In genomic region chr4:128715241-128716204, GRCm38 (mm10) we compare ENCODE assay signal across 8 mouse cellular contexts. TPM values are rescaled to one million over a fixed set of nuclear protein-coding genes. Genes with fewer than 3 reads are reported as not detected.
A peak's percentile ranks its signal among the peaks of the same experiment; 100 is the strongest.
DNase-seq lines count a peak whose midpoint lies in the region; ATAC-seq and TF ChIP-seq lines count a peak whose summit lies in the region.

No protein-coding gene starts in this region.

- DNase-seq in heart, embryonic 10.5 days (ENCODE audit: low spot score) = peak; percentile 86
- DNase-seq in heart, postnatal 4 days = no peak
- DNase-seq in cerebellum, postnatal 10 days = peak; percentile 84 to 88
- peak; percentile 71 for DNase-seq in limb, embryonic 14.5 days (ENCODE audit: low spot score)
- no peak for DNase-seq in urinary bladder, adult 18-20 months (ENCODE audit: low spot score in 2 of 2)

- peak overlapping the region; percentile 62 for H3K9ac ChIP-seq in hindbrain, embryonic 13.5 days
- peak overlapping the region; percentile 18; the same call in 1 of the 2 replicates for H3K9ac ChIP-seq in limb, embryonic 14.5 days (ENCODE audit: low read depth, low read length, severe bottlenecking)
- H3K9ac ChIP-seq in neural tube, embryonic 13.5 days = peak overlapping the region; percentile 46

- H3K4me2 ChIP-seq in hindbrain, embryonic 13.5 days = peak overlapping the region; percentile 43
- H3K4me2 ChIP-seq in limb, embryonic 14.5 days (replicated peaks; ENCODE audit: low read depth, low read length, severe bottlenecking) = peak overlapping the region; percentile 15; the same call in 1 of the 2 replicates
- peak overlapping the region; percentile 41 for H3K4me2 ChIP-seq in neural tube, embryonic 13.5 days

- WGBS in heart, embryonic 10.5 days = 13% methylated on average over 14 of the region's 14 CpGs
- WGBS in hindbrain, embryonic 13.5 days = 1% methylated on average over 14 of the region's 14 CpGs
- WGBS in limb, embryonic 14.5 days = 6% methylated on average over 14 of the region's 14 CpGs
- under 1% methylated on average over 14 of the region's 14 CpGs for WGBS in neural tube, embryonic 13.5 days

- H3K27ac ChIP-seq in heart, embryonic 10.5 days = peak overlapping the region; percentile 78
- peak overlapping the region; percentile 99 for H3K27ac ChIP-seq in hindbrain, embryonic 13.5 days
- H3K27ac ChIP-seq in limb, embryonic 14.5 days (replicated peaks; ENCODE audit: low read depth, low read length) = peak overlapping the region; percentile 76
- H3K27ac ChIP-seq in neural tube, embryonic 13.5 days (replicated peaks) = peak overlapping the region; percentile 99

- H3K36me3 ChIP-seq in heart, embryonic 10.5 days = no peaks in the 10 kb centered on the region
- peaks cover 6% of the 10 kb centered on the region for H3K36me3 ChIP-seq in hindbrain, embryonic 13.5 days
- H3K36me3 ChIP-seq in limb, embryonic 14.5 days (ENCODE audit: control insufficient read depth, insufficient read depth, low read length) = peaks cover 4% of the 10 kb centered on the region; the same call in 1 of the 2 replicates
- H3K36me3 ChIP-seq in neural tube, embryonic 13.5 days = peaks cover 19% of the 10 kb centered on the region; the same call in 1 of the 2 replicates

- TF ChIP-seq POLR2A in limb, embryonic 14.5 days (IDR thresholded peaks at IDR 0.05; ENCODE audit: borderline replicate concordance, extremely low read depth, insufficient read depth, insufficient read length) = 0 out of 2 replicates have a peak, but pooled peaks have one; percentile 22

- H3K9me3 ChIP-seq in heart, embryonic 10.5 days = no peaks in the 10 kb centered on the region
- no peaks in the 10 kb centered on the region for H3K9me3 ChIP-seq in hindbrain, embryonic 13.5 days
- H3K9me3 ChIP-seq in limb, embryonic 14.5 days (ENCODE audit: control insufficient read depth, low read length) = no peaks in the 10 kb centered on the region
- no peaks in the 10 kb centered on the region for H3K9me3 ChIP-seq in neural tube, embryonic 13.5 days

- H3K27me3 ChIP-seq in heart, embryonic 10.5 days (ENCODE audit: insufficient read depth, poor library complexity, severe bottlenecking) = peaks cover 6% of the 10 kb centered on the region
- H3K27me3 ChIP-seq in hindbrain, embryonic 13.5 days = no peaks in the 10 kb centered on the region
- no peaks in the 10 kb centered on the region for H3K27me3 ChIP-seq in limb, embryonic 14.5 days (ENCODE audit: control insufficient read depth, insufficient read depth, low read length)
- no peaks in the 10 kb centered on the region for H3K27me3 ChIP-seq in neural tube, embryonic 13.5 days

- H3K4me1 ChIP-seq in heart, embryonic 10.5 days = peaks cover 66% of the 10 kb centered on the region
- H3K4me1 ChIP-seq in hindbrain, embryonic 13.5 days (replicated peaks) = peaks cover 88% of the 10 kb centered on the region
- peaks cover 42% of the 10 kb centered on the region for H3K4me1 ChIP-seq in limb, embryonic 14.5 days (ENCODE audit: control insufficient read depth, insufficient read depth, low read length)
- peaks cover 90% of the 10 kb centered on the region for H3K4me1 ChIP-seq in neural tube, embryonic 13.5 days (replicated peaks)

- peak; percentile 71 for ATAC-seq in hindbrain, embryonic 13.5 days (ENCODE audit: low FRiP score)
- ATAC-seq in limb, embryonic 14.5 days (ENCODE audit: low FRiP score, low read depth) = peak; percentile 64
- peak; percentile 80 for ATAC-seq in neural tube, embryonic 13.5 days (ENCODE audit: low read depth)
- ATAC-seq in activated CD4-positive, CD25-positive, alpha-beta regulatory T cell, adult 4 months = no peak

- H3K4me3 ChIP-seq in heart, embryonic 10.5 days = peak overlapping the region; percentile 29
- no peak overlapping the region; the same call in 1 of the 2 replicates for H3K4me3 ChIP-seq in hindbrain, embryonic 13.5 days
- H3K4me3 ChIP-seq in limb, embryonic 14.5 days (replicated peaks; ENCODE audit: low read length) = no peak overlapping the region
- no peak overlapping the region for H3K4me3 ChIP-seq in neural tube, embryonic 13.5 days

RNA-seq across cellular contexts. Expression of gene A3galt2, which starts 39.6 kb away (rescaled TPM):
- 0.04 and 0.10 TPM in 2 replicates for polyA plus RNA-seq in heart, embryonic 10.5 days (2016; fragmentation: Nextera tagmentation; extraction: Ambion mirVana)
- under 1 TPM; 0.20 to 0.36 TPM for total RNA-seq in heart, postnatal 4 days (2021)
- 0.38 and 0.53 TPM in 2 replicates for polyA plus RNA-seq in hindbrain, embryonic 13.5 days (2015; fragmentation: Nextera tagmentation; extraction: Ambion mirVana)
- polyA plus RNA-seq in limb, embryonic 14.5 days (2012; rRNA removed) = 1.7 and 2.1 TPM in 2 replicates
- 0.15 and 0.39 TPM in 2 replicates for polyA plus RNA-seq in limb, embryonic 14.5 days (2014; fragmentation: Nextera tagmentation; extraction: Ambion mirVana)
- polyA plus RNA-seq in neural tube, embryonic 13.5 days (2015; fragmentation: Nextera tagmentation; extraction: Ambion mirVana) = 0.46 and 0.70 TPM in 2 replicates
- not detected for polyA plus RNA-seq in activated CD4-positive, CD25-positive, alpha-beta regulatory T cell, adult 4 months (2017; shearing (Covaris generic))

Comparison
In these comparisons a context has a peak if more than half of its experiments do, and no peak if none do; other contexts are left out.
1. DNase-seq: peak in heart, embryonic 10.5 days (single experiment), cerebellum, postnatal 10 days (2 of 2) and limb, embryonic 14.5 days (single experiment); none in heart, postnatal 4 days (single experiment) and urinary bladder, adult 18-20 months (0 of 2).
2. Peak in every context shown above with its lines, with median percentiles within 50 percentile points of each other: H3K27ac ChIP-seq, H3K4me2 ChIP-seq and H3K9ac ChIP-seq.